Mouse (Mus musculus) testis, adult 2 months (tissue): ENCODE results near the gene Phykpl.

Experiments used
- CTCF ChIP-seq: fragments of 200-500 bp; IDR thresholded peaks from 2 replicates; pipeline ENCODE4 v1.5.1; 2012; ENCODE audit warnings: low read depth, mild to moderate bottlenecking, inconsistent platforms, low read length, moderate library complexity; ENCODE audit not compliant: control insufficient read depth, insufficient read depth, insufficient replicate concordance
- POLR2A ChIP-seq: fragments of 200-500 bp; IDR thresholded peaks from 2 replicates; pipeline ENCODE4 v1.6.1; 2012; ENCODE audit warnings: low read depth, mild to moderate bottlenecking, inconsistent platforms, low read length, moderate library complexity; ENCODE audit not compliant: control insufficient read depth

DNA sequence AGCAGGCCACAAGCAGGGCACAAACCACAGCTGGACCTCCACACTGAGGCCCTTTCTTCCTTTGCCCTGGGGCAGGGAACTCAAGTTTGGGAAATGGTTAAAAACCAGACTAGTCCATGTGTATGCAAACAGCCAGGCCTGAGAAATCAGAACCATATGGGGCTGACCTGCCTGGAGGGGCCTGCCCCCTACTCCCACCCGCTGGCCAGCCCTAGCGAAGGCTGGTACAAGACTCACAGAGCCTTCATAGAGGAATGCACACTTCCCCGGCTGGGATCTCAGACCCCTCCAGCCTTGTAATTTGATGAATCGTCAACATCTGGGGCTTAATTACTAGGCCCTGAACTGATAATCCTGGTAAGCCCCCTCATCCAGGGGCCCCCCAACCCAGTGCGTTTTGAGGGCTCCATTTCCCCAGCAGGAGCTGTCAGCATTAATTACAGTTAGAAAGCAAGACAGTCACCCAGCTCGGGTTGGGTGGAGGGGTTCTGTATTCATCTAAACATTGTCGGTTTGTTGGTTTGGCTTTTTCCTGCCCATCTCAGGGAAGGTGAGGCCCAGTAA lies 41.0 kb upstream of the Phykpl start:
- TF ChIP-seq CTCF, result no peak
- no peak for TF ChIP-seq POLR2A
